Mouse (Mus musculus) kidney, postnatal 10 days (tissue): ENCODE results near the gene Sema4b.

Source experiments
- DNase-seq: peaks from one replicate; pipeline ENCODE4 v3.0.0; 2021; ENCODE audit warnings: mixed read lengths

Sema4b gene

GRCm38 (mm10) chr7:80186531-80187296 lies at the start of gene Sema4b:
Gene Sema4b, plus strand, starts transcription at chr7:80186841.
- peak; percentile 93 for DNase-seq

- DNase-seq: no peak
These were observed 48.3 kb upstream of the Sema4b start for GRCm38 (mm10) chr7:80138375-80138774.

GRCm38 (mm10) chr7:80140815-80141214 lies 45.8 kb upstream of the Sema4b start:
- DNase-seq: peak; percentile 86

GRCm38 (mm10) chr7:80143331-80144273 lies 43.0 kb upstream of the Sema4b start:
- no peak for DNase-seq

GRCm38 (mm10) chr7:80144695-80145094 lies 41.9 kb upstream of the Sema4b start:
- no peak for DNase-seq

GRCm38 (mm10) chr7:80146077-80146476 lies 40.6 kb upstream of the Sema4b start:
- DNase-seq: no peak

- peak; percentile 64 for DNase-seq
These were observed 37.3 kb upstream of the Sema4b start for GRCm38 (mm10) chr7:80149356-80149755.

- DNase-seq: no peak
These were observed 34.5 kb upstream of the Sema4b start for GRCm38 (mm10) chr7:80152152-80152551.

- no peak for DNase-seq
These were observed 33.9 kb upstream of the Sema4b start for GRCm38 (mm10) chr7:80152756-80153155.

- no peak for DNase-seq
These were observed 32.0 kb upstream of the Sema4b start for GRCm38 (mm10) chr7:80154689-80155088.

GRCm38 (mm10) chr7:80156711-80157227 lies 29.9 kb upstream of the Sema4b start:
- DNase-seq: peak; percentile 70

- DNase-seq: no peak
These were observed 28.0 kb upstream of the Sema4b start for GRCm38 (mm10) chr7:80158496-80159268.

GRCm38 (mm10) chr7:80160293-80160944 lies 26.2 kb upstream of the Sema4b start:
- DNase-seq: peak; percentile 75

GRCm38 (mm10) chr7:80160945-80161306 lies 25.7 kb upstream of the Sema4b start:
- DNase-seq: peak; percentile 83

- no peak for DNase-seq
These were observed 21.2 kb upstream of the Sema4b start for GRCm38 (mm10) chr7:80165432-80165831.

- peak; percentile 73 for DNase-seq
These were observed 19.9 kb upstream of the Sema4b start for GRCm38 (mm10) chr7:80166740-80167139.

GRCm38 (mm10) chr7:80169847-80170246 lies 16.8 kb upstream of the Sema4b start:
- no peak for DNase-seq

GRCm38 (mm10) chr7:80171345-80171744 lies 15.3 kb upstream of the Sema4b start:
- DNase-seq: peak; percentile 78

GRCm38 (mm10) chr7:80172069-80172956 lies 14.3 kb upstream of the Sema4b start:
- no peak for DNase-seq

GRCm38 (mm10) chr7:80176159-80176558 lies 10.5 kb upstream of the Sema4b start:
- no peak for DNase-seq

- DNase-seq: no peak
These were observed 9.2 kb upstream of the Sema4b start for GRCm38 (mm10) chr7:80177438-80177837.
